In the genomic region with DNA sequence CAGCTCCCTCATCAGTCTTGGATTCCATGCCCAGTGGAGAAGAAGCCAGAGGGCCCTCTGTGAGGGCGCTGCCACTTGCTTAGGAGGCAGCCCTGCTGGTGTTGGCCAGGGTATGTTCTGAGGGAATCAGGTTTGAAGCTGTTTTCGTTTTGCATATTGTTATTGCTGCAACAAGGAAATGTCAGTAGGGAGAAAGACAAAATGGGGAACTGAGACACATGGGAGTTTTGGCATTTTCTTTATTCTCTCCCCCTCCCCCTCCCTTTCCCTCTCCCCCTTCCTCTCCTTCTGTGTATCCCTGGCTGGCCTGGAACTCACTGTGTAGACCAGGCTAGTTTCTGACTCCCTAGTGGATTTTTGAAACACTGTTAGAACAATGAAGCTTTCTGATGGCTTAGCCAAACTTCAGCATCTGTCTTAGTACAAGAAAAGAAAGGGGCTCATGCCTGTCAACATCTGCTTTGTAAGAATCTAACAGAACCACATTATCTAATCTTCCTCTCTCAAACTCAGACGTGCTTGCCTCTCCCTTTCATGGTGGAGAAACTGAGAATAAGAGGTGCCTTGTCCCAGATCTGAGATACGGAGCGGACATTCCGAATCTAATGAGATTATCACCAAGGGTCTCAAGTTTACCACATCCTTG, we compare ENCODE assay signal across 1 mouse cellular context.
A peak's percentile ranks its signal among the peaks of the same experiment; 100 is the strongest.
TF ChIP-seq lines count a peak whose summit lies in the region.

No protein-coding gene starts in this region.

TF ChIP-seq in CH12.LX, 34 proteins besides CTCF, POLR2A, EP300 and RAD21 (continued from another document):
- TF ChIP-seq MYC (IDR thresholded peaks at IDR 0.05; ENCODE audit: low read depth, low read length) (peak; percentile 72; the same call in 1 of the 2 replicates), MXI1 (IDR thresholded peaks at IDR 0.05; ENCODE audit: low read depth, low read length) (no peak), MAX (IDR thresholded peaks at IDR 0.05; ENCODE audit: low read length) (peak; percentile 59; the same call in 1 of the 2 replicates), SMC3 (IDR thresholded peaks at IDR 0.05; ENCODE audit: low read depth, low read length) (peak; percentile 16; the same call in 1 of the 2 replicates), SIN3A (IDR thresholded peaks at IDR 0.05; ENCODE audit: low read length) (no peak), BHLHE40 (IDR thresholded peaks at IDR 0.05; ENCODE audit: low read depth, low read length) (peak; percentile 84), JUN (IDR thresholded peaks at IDR 0.05; ENCODE audit: insufficient read depth, low read depth, low read length) (no peak; the same call in 1 of the 2 replicates), IRF4 (IDR thresholded peaks at IDR 0.05; ENCODE audit: low read depth, low read length) (peak; percentile 98), KAT2A (IDR thresholded peaks at IDR 0.05; ENCODE audit: insufficient replicate concordance, low read length) (no peak), JUND (conservative IDR thresholded peaks at IDR 0.05; ENCODE audit: low read depth, low read length) (no peak), TCF12 (IDR thresholded peaks at IDR 0.05; ENCODE audit: low read depth, low read length) (peak; percentile 78), USF1 (IDR thresholded peaks at IDR 0.05; ENCODE audit: low read depth, low read length) (no peak)
